ENCODE assay signal across 18 mouse cellular contexts in the genomic region with DNA sequence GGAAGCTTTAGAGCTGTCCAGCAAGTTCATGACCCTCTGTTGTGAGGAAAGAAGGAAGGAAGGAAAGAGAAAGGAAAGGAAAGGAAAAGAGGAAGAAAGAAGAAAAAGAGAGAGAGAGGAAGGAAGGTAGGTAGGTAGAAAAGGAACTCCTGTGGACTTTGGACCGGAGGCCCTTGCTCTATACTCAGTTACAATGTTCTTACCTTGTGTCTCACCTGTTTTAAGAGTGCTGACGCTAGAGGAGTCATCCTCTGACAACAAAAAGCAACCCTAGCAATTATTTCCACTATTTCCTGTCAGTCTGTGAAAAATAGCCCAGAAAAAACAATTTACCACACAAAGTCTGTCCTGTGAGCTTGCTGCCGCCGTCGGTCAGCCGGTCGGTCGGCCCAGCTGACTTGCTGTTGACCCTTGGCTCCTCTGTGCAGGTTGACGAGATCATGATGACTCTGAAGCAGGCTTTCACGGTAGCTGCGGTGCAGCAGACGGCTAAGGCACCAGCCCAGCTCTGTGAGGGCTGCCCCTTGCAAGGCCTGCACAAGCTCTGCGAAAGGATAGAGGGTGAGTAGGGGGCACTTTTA.
DNase-seq lines count a peak whose midpoint lies in the region; ATAC-seq and TF ChIP-seq lines count a peak whose summit lies in the region.
"Had no signal": no experiment of that assay in that cellular context is flagged by ENCODE, and none has a peak within 500 bp of the region (broad histone marks: within the 10 kb centered on the region; RNA-seq: fewer than 3 reads in every experiment).

No protein-coding gene starts in this region.

- no peak overlapping the region for H3K4me3 ChIP-seq in forebrain, embryonic 10.5 days
- H3K4me3 ChIP-seq in forebrain, embryonic 15.5 days = no peak overlapping the region
- no peak overlapping the region for H3K4me3 ChIP-seq in midbrain, embryonic 14.5 days (replicated peaks; ENCODE audit: low read depth, low read length)
- H3K4me3 ChIP-seq in midbrain, embryonic 11.5 days (ENCODE audit: low read depth, low read length) = no peak overlapping the region
- H3K4me3 ChIP-seq in kidney, postnatal 0 days (replicated peaks; ENCODE audit: low read depth, low read length) = no peak overlapping the region
- H3K4me3 ChIP-seq: embryonic facial prominence, embryonic 13.5 days; heart, embryonic 12.5 days had no signal

- peaks cover 22% of the 10 kb centered on the region for H3K36me3 ChIP-seq in forebrain, embryonic 10.5 days (replicated peaks)
- H3K36me3 ChIP-seq in forebrain, embryonic 15.5 days = no peaks in the 10 kb centered on the region
- H3K36me3 ChIP-seq in midbrain, embryonic 14.5 days (ENCODE audit: control insufficient read depth, insufficient read depth, low read length) = no peaks in the 10 kb centered on the region
- H3K36me3 ChIP-seq in midbrain, embryonic 11.5 days (ENCODE audit: control insufficient read depth, insufficient read depth, low read length) = peaks cover 3% of the 10 kb centered on the region; the same call in 1 of the 2 replicates
- H3K36me3 ChIP-seq in kidney, postnatal 0 days (ENCODE audit: insufficient read depth, low read length) = no peaks in the 10 kb centered on the region

- H3K27ac ChIP-seq in forebrain, embryonic 10.5 days = 0 out of 2 replicates have a peak overlapping the region, but pooled peaks have one; percentile 22
- H3K27ac ChIP-seq in forebrain, embryonic 15.5 days (replicated peaks) = no peak overlapping the region
- H3K27ac ChIP-seq in midbrain, embryonic 14.5 days (replicated peaks; ENCODE audit: low read depth, low read length) = 0 out of 2 replicates have a peak overlapping the region, but pooled peaks have one; percentile 14
- no peak overlapping the region for H3K27ac ChIP-seq in midbrain, embryonic 11.5 days (ENCODE audit: low read depth, low read length)
- peak overlapping the region; percentile 31; the same call in 1 of the 2 replicates for H3K27ac ChIP-seq in kidney, postnatal 0 days
- H3K27ac ChIP-seq: embryonic facial prominence, embryonic 13.5 days had no signal

- no peaks in the 10 kb centered on the region for H3K4me1 ChIP-seq in forebrain, embryonic 10.5 days
- H3K4me1 ChIP-seq in forebrain, embryonic 15.5 days = no peaks in the 10 kb centered on the region
- H3K4me1 ChIP-seq in midbrain, embryonic 14.5 days (ENCODE audit: control insufficient read depth, insufficient read depth, low read length) = no peaks in the 10 kb centered on the region
- H3K4me1 ChIP-seq in midbrain, embryonic 11.5 days (ENCODE audit: control insufficient read depth, insufficient read depth, low read length) = no peaks in the 10 kb centered on the region
- 0 out of 2 replicates have a peak, but pooled peaks cover 3% of the 10 kb centered on the region for H3K4me1 ChIP-seq in kidney, postnatal 0 days (replicated peaks; ENCODE audit: insufficient read depth, low read length)
- H3K4me1 ChIP-seq: embryonic facial prominence, embryonic 13.5 days had no signal

- 86% methylated on average over 13 of the region's 13 CpGs for WGBS in forebrain, embryonic 10.5 days
- WGBS in forebrain, embryonic 15.5 days = 87% methylated on average over 13 of the region's 13 CpGs
- 83% methylated on average over 13 of the region's 13 CpGs for WGBS in midbrain, embryonic 14.5 days
- 84% methylated on average over 13 of the region's 13 CpGs for WGBS in midbrain, embryonic 11.5 days
- 45% methylated on average over 13 of the region's 13 CpGs for WGBS in kidney, postnatal 0 days

- no peak overlapping the region for H3K9ac ChIP-seq in forebrain, embryonic 15.5 days (replicated peaks)
- no peak overlapping the region for H3K9ac ChIP-seq in midbrain, embryonic 14.5 days (replicated peaks; ENCODE audit: low read length)
- no peak overlapping the region for H3K9ac ChIP-seq in midbrain, embryonic 11.5 days (ENCODE audit: low read length)
- no peak overlapping the region for H3K9ac ChIP-seq in kidney, postnatal 0 days (ENCODE audit: low read depth, low read length)
- H3K9ac ChIP-seq: embryonic facial prominence, embryonic 13.5 days; heart, embryonic 12.5 days; liver, postnatal 0 days had no signal

- no peak for ATAC-seq in forebrain, embryonic 15.5 days (replicated peaks)
- no peak for ATAC-seq in midbrain, embryonic 14.5 days (ENCODE audit: low FRiP score, low TSS enrichment)
- no peak for ATAC-seq in midbrain, embryonic 11.5 days (ENCODE audit: low FRiP score)
- peak; percentile 71; the same call in 1 of the 2 replicates for ATAC-seq in kidney, postnatal 0 days (replicated peaks; ENCODE audit: low FRiP score, low read depth)
- no peak for ATAC-seq in monocyte, adult 5-6 weeks (replicated peaks; ENCODE audit: insufficient number of reproducible peaks, low FRiP score, low TSS enrichment, poor library complexity, severe bottlenecking)
- ATAC-seq in cerebellum, adult (ENCODE audit: insufficient number of reproducible peaks, low FRiP score, low TSS enrichment) = no peak
- ATAC-seq: CD4-positive, CD25-positive, alpha-beta regulatory T cell, adult 4 months; liver, postnatal 0 days had no signal

- no peak overlapping the region for H3K4me2 ChIP-seq in forebrain, embryonic 15.5 days (replicated peaks)
- no peak overlapping the region for H3K4me2 ChIP-seq in midbrain, embryonic 14.5 days (ENCODE audit: low read length)
- no peak overlapping the region for H3K4me2 ChIP-seq in midbrain, embryonic 11.5 days
- no peak overlapping the region for H3K4me2 ChIP-seq in kidney, postnatal 0 days (ENCODE audit: low read length)
- H3K4me2 ChIP-seq: embryonic facial prominence, embryonic 13.5 days; heart, embryonic 12.5 days had no signal

- TF ChIP-seq CTCF in kidney, postnatal 0 days (IDR thresholded peaks at IDR 0.05; ENCODE audit: low read depth) = no peak

- no peaks in the 10 kb centered on the region for H3K27me3 ChIP-seq in forebrain, embryonic 10.5 days (ENCODE audit: poor library complexity, severe bottlenecking)
- no peaks in the 10 kb centered on the region for H3K27me3 ChIP-seq in forebrain, embryonic 15.5 days
- no peaks in the 10 kb centered on the region for H3K27me3 ChIP-seq in midbrain, embryonic 14.5 days (ENCODE audit: control insufficient read depth, insufficient read depth, low read length)
- H3K27me3 ChIP-seq in midbrain, embryonic 11.5 days (ENCODE audit: control insufficient read depth, insufficient read depth, low read length) = no peaks in the 10 kb centered on the region
- no peaks in the 10 kb centered on the region for H3K27me3 ChIP-seq in kidney, postnatal 0 days (ENCODE audit: insufficient read depth, low read length)
- H3K27me3 ChIP-seq: embryonic facial prominence, embryonic 13.5 days; heart, embryonic 12.5 days had no signal

- no peaks in the 10 kb centered on the region for H3K9me3 ChIP-seq in forebrain, embryonic 10.5 days
- H3K9me3 ChIP-seq in forebrain, embryonic 15.5 days = no peaks in the 10 kb centered on the region
- H3K9me3 ChIP-seq in midbrain, embryonic 14.5 days (ENCODE audit: control insufficient read depth, low read length) = no peaks in the 10 kb centered on the region
- no peaks in the 10 kb centered on the region for H3K9me3 ChIP-seq in midbrain, embryonic 11.5 days (ENCODE audit: control insufficient read depth, low read length)
- H3K9me3 ChIP-seq in kidney, postnatal 0 days (replicated peaks; ENCODE audit: low read length) = no peaks in the 10 kb centered on the region
- H3K9me3 ChIP-seq: embryonic facial prominence, embryonic 13.5 days; G1E; heart, embryonic 12.5 days had no signal

- no peak for DNase-seq in forebrain, embryonic 10.5 days (ENCODE audit: extremely low spot score, low spot score)
- no peak for DNase-seq in midbrain, embryonic 14.5 days
- no peak for DNase-seq in midbrain, embryonic 11.5 days (ENCODE audit: low spot score, missing footprints)
- DNase-seq in kidney, postnatal 0 days (ENCODE audit: low spot score) = no peak
- DNase-seq in yolk sac, embryonic 10.5 days (ENCODE audit: low spot score) = peak; percentile 78
- DNase-seq: adrenal gland, postnatal 36 days; cerebellum, adult 9-11 months; layer of hippocampus, adult 9-11 months; liver, postnatal 0 days; lung, postnatal 14 days; thymus, postnatal 14 days had no signal

Comparison
In these comparisons a context has a peak if more than half of its experiments do, and no peak if none do; other contexts are left out.
1. H3K27ac ChIP-seq: peak in forebrain, embryonic 10.5 days (single experiment), midbrain, embryonic 14.5 days (single experiment) and kidney, postnatal 0 days (single experiment); none in forebrain, embryonic 15.5 days (single experiment) and midbrain, embryonic 11.5 days (single experiment).